Mouse (Mus musculus): ENCODE measurements around the gene Ccdc155.

The Ccdc155 gene

GRCm38 (mm10) chr7:45204380-45205143 lies at the start of gene Ccdc155:
Ccdc155 (minus strand) TSS chr7:45204892.
- DNase-seq (ENCODE audit: low read depth): peak; percentile 97

- DNase-seq (ENCODE audit: low read depth): no peak
Measured at GRCm38 (mm10) chr7:45253806-45254205, 49.1 kb upstream of the Ccdc155 start.

GRCm38 (mm10) chr7:45247666-45248065 lies 43.0 kb upstream of the Ccdc155 start:
- no peak for DNase-seq (ENCODE audit: low read depth)

GRCm38 (mm10) chr7:45241389-45241749 lies 36.7 kb upstream of the Ccdc155 start:
- no peak for DNase-seq (ENCODE audit: low read depth)

DNA sequence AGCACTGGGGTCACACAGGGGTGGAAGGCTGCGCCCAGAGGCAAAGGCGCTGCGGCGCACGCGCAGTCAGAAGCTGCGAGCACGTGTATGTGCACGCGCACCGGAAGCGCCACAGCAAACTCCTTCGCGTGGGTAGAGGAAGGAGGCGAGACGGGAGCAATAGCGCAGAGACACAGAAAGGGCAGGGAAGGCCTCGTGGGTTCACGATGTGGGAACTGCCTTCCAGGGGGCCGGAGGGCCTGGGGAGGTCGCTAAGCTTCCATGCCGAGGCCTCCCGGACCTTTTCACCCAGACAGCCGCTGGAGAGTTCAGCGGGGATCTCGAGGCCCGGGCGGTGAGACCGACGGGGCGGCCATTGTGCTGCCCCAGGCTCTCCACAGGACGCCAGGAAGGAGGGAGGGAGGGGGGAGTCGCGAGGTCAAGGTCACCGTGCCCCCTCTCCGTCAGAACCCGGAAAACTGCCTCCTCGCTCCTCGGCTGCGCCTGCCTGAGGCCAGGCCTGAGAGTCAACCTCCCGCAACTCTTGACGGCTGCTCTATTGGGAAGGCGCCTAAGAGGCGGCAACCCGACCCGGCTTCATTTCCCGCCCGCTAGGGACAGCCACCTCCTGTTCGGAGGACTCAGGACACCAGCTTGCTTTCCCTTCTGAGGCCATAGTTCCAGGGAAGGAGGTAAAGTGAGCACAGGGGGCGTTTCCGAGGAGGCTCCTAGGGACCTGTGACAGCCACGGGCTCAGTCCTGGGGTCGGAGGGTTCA lies 36.1 kb upstream of the Ccdc155 start, which contains the start of gene Slc6a16:
Gene Slc6a16, plus strand, starts transcription at position 453 of the 756 bp plus-strand sequence.
- no peak for DNase-seq (ENCODE audit: low read depth)

GRCm38 (mm10) chr7:45240109-45240508 lies 35.4 kb upstream of the Ccdc155 start:
- DNase-seq (ENCODE audit: low read depth): no peak

DNA sequence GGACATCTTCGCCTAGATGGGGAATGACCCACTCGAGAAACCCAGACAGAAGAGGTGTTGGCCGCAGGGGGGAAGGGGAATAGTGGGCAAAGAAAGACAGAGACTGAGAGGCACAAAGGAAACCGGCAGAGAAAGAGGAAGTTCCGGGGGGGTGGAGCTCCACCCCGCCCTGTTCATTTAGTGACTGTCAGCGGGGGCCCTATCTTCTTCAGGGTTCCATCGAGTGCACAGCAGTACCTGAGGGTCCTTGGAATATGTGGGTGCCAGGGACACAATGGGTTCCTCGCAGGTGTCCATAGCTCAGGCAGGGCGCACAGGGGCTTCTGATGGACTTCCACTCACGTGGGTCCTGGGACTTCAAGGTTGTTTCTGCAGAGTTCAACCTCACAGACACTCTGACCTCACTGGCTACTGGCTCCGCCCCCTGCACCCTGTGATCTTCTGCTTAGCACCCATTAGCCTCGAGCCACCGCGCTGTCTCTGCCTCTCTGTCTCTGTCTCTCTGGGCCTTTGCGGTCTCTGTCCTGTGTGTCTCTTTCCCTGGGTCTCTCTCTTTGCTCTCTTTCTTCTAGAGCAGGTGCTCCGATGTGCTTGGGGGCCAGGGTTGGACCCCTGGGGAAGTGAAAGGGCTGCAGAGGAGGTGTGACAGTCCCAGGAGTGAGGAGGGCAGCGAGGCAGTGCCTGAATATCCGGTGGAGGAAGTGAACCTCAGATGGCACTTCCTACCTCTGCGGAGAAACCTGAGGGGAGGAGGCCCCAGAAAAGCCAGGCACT lies 34.2 kb upstream of the Ccdc155 start, which contains the start of gene Cd37:
Gene Cd37, minus strand, starts transcription at position 393 of the 774 bp plus-strand sequence.
- peak; percentile 92 for DNase-seq (ENCODE audit: low read depth)

DNA sequence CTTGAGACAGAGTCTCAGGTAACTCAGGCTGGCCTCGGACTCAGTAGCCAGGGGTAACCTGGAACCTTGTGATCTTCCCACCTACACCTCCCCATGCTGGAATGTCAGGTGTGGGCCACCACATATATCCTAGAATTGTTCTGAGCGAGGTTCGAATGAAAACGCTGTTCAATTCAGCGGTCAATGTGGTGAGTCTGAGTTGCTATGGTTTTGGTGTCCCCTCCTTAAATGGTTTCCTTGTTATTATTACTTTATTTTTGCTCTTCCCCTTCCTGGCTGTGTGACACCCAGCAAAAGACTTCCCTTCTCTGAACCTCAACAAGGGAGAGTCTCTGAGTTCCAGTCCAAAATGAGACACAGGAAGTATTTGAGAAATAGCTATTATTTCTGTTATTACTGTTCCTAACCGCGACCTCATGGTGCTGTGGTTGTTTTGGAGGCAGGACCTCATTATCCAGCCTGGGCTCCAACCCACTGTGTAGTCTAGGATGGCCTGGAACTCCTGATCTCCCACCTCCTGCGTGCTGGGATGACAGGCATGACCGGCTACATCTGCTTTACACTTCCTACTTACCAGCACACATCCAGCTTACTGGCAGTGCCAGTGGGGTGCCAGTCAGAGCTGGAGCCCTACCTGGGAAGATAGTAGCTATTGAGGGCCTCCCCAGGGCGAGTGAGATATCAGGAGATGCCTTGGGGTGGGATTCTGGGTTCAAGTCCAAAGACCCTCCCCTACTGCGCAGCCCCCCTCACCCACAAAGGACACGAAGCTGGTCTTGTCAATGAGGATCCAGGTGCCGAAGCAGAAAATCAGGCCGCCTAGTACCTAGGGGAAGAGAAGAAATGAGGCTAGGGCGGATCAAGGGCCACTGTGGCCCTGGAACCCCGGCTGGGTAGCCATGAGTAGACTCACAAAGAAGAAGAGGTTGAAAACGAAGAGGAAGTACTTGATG lies 33.3 kb upstream of the Ccdc155 start:
- DNase-seq (ENCODE audit: low read depth): peak; percentile 35

GRCm38 (mm10) chr7:45235656-45236180 lies 31.0 kb upstream of the Ccdc155 start:
- no peak for DNase-seq (ENCODE audit: low read depth)

DNA sequence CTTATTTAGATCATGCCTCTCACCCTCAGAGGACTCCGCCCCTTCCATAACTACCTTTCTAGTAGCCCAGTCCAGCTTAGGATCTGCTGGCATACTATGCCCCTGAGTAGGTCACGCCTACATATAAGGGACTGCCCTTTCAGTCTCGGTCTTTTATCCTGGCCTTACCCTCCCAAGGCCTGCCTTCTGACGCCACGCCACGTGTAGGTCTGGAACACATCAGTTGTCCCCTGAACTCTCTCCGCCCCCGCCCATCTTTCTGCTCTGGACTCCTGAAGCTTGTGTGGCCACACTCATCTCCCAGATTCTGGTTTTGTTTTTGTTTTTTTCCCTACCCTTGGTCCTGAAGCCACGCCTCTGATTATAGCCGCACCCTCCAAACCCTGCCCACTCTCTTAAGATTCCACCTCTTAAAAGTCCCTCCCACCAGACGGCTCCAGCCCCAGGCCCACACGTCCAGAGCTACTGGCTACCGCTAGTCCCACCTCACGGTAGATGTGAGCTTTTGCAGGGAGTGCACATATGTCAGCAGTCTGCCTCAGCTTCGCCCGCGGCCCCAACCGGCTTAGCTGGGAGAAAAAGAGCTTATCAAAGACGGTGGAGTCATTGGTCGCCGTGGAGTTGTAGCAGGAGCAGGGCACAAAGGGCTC lies 30.4 kb upstream of the Ccdc155 start:
- no peak for DNase-seq (ENCODE audit: low read depth)

DNA sequence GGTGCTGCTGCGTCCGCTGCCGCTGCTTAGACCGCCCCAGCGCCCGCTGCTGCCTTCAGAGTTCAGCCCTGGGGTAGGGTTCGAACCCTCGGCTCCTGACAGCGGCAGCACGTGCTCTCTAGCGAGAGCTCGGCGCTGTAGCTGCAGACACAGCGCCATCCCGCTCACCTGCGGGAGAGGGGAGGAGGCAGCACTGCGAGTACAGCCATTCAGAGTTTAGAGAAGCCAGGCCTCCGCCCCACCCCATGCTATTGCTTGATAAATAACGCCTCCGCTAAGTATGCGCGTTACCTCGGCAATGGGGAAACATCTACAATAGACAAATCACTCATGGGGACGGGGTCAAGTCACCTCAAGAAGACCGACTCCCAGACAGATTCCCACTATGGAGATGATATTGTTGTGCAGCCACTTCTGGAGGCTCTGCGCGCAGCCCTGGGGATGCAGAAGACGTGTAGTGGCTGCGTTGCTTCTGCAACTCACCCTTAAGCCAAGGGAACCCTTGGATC lies 29.7 kb upstream of the Ccdc155 start:
- no peak for DNase-seq (ENCODE audit: low read depth)

DNA sequence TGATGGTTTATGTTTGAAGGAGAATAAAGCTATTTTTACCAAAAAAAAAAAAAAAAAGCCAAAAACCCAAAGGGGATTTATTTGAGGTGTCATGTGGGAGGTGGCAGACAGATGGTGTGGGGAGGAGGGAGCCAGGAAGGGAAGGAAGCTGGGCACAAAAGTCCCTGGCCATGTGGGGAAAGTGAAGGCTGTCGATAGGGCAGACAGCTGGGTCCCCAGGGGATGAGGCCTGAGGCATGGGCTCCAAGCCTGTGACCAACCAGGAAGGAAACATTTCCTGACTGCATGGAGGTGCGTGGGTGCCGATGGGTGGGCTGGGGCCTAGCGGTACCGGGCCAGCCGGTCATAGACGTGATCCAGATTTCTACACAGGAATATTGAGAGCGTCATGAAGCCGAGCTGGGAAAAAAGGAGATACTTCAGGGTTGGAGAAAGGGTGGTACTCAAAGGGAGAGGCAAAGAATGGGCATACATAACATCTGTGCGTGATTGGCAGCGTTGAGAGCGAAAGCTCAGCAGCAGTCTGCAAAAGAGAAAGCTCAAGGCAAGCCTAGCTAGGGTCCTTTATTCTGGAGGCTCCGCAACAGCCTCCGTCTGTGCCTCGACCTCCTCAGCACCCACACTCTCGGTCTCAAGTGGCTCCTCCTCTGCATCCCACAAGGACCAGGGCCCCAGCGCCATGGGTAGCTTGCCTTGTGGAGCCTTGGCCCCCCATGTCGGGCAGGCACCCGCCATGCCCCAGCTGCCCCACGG lies 29.1 kb upstream of the Ccdc155 start:
- DNase-seq (ENCODE audit: low read depth): no peak

DNA sequence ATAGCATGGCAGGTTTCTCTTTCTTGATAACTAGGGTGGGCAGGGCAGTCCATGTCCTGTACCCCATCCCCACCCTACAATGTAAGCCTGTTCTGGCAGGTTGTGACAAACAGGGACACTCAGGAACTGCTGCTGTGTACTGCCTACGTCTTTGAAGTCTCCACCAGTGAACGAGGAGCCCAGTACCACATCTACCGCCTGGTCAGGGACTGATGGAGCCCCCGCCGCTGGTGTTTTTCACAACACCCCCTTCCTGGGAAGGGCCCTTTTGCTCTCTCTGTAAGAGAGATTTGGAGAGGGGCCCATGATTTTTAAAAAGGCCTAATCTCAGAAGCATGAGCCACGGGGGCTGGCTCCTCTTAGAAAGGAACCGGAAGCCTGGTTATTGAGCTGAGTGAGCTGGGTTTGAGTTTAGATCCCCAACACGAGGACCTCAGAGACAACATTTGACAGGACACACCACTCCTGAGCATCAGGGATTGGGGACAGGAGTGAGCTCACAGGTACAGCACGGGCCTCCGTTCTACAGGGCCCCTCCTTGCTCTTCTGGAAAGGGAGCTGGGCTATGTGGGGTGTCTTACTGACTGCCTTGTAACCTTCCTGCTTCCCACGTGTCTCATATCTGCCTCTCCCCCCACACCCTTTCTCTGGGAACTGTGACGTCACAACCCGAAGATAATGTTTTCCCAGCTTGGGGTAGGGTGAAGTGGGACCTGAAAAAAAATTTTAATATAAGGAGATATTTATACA lies 28.2 kb upstream of the Ccdc155 start:
- DNase-seq (ENCODE audit: low read depth): no peak

- DNase-seq (ENCODE audit: low read depth): no peak
Measured at GRCm38 (mm10) chr7:45231941-45232340, 27.2 kb upstream of the Ccdc155 start.

- DNase-seq (ENCODE audit: low read depth): no peak
Measured at GRCm38 (mm10) chr7:45231192-45231591, 26.5 kb upstream of the Ccdc155 start.

GRCm38 (mm10) chr7:45229459-45230203 lies 24.9 kb upstream of the Ccdc155 start:
- no peak for DNase-seq (ENCODE audit: low read depth)

DNA sequence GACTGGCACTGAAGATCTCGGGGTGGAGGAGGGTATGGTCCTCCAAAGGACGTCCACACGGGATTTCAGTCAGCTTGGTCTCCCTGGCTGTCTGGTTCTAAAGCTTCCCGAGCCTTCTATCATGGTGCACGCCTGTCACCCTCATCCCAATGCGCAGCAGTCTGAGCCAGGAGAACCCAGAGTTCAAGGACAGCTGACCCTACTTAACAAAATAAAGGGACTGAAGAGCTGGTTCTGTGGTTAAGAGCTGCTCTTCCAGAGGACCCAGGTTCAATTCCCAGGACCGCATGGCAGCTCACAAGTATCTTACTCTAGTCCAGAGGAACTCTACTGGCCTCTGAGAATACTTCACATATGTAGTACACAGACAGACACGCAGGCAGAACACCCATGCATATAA lies 24.4 kb upstream of the Ccdc155 start:
- no peak for DNase-seq (ENCODE audit: low read depth)

- no peak for DNase-seq (ENCODE audit: low read depth)
Measured at GRCm38 (mm10) chr7:45228548-45228947, 23.9 kb upstream of the Ccdc155 start.
